Mouse (Mus musculus) liver, embryonic 14.5 days (tissue): ENCODE results near the gene Foxred2. TPM values are rescaled to one million over a fixed set of nuclear protein-coding genes. Genes with fewer than 3 reads are reported as not detected.

Experiments
- ATAC-seq: fragments of 200-750 bp; cut with Nextera tagmentation; 2 replicates; pipeline ENCODE4 v1.8.0; 2017; ENCODE audit warnings: moderate number of reproducible peaks, mild to moderate bottlenecking, moderate library complexity; ENCODE audit not compliant: insufficient read depth
- DNase-seq, 3 experiments: peaks; one replicate each; pipeline ENCODE4 v3.0.0-alpha.2; 2012 to 2013; ENCODE audit warnings: low read depth in 3 of 3, low spot score in 3 of 3
- H3K27ac ChIP-seq: fragments of 300-500 bp; sonication (generic); 2 replicates; pipeline ENCODE4 v1.5.1; 2014; ENCODE audit warnings: moderate library complexity, mild to moderate bottlenecking, control low read depth, inconsistent platforms
- H3K27me3 ChIP-seq: fragments of 300-500 bp; sonication (generic); 2 replicates; pipeline ENCODE4 v1.6.1; 2014; ENCODE audit warnings: mild to moderate bottlenecking, low read length, moderate library complexity; ENCODE audit not compliant: control insufficient read depth, insufficient read depth
- H3K36me3 ChIP-seq: fragments of 300-500 bp; sonication (generic); replicated peaks from 2 replicates; pipeline ENCODE4 v1.6.1; 2014; ENCODE audit warnings: low read depth; ENCODE audit not compliant: control insufficient read depth, insufficient read depth
- H3K4me1 ChIP-seq, 2 experiments: fragments of 200-500 bp in 1 of 2; fragments of 300-500 bp in 1 of 2; sonication (generic) in 1 of 2; replicated peaks; 2 replicates each; pipeline ENCODE4 v1.6.1; 2012 to 2014; ENCODE audit warnings: antibody characterized with exemption in 1 of 2, inconsistent platforms in 1 of 2, low read length in 1 of 2; ENCODE audit not compliant: control insufficient read depth in 2 of 2, insufficient read depth in 2 of 2
- H3K4me2 ChIP-seq: fragments of 300-500 bp; sonication (generic); 2 replicates; pipeline ENCODE4 v1.6.1; 2014; ENCODE audit warnings: low read depth, mild to moderate bottlenecking, control low read depth, moderate library complexity
- H3K4me3 ChIP-seq, 2 experiments: fragments of 200-500 bp in 1 of 2; fragments of 300-500 bp in 1 of 2; sonication (generic) in 1 of 2; 2 replicates each; pipeline ENCODE4 v1.5.1; 2012 to 2014; ENCODE audit warnings: low read depth in 2 of 2, low read length in 2 of 2, mild to moderate bottlenecking in 2 of 2, control low read depth in 1 of 2, inconsistent platforms in 1 of 2, moderate library complexity in 1 of 2; ENCODE audit not compliant: insufficient read depth in 1 of 2
- H3K9ac ChIP-seq: fragments of 300-500 bp; sonication (generic); replicated peaks from 2 replicates; pipeline ENCODE4 v1.6.1; 2014; ENCODE audit warnings: mild to moderate bottlenecking, control low read depth, moderate library complexity
- H3K9me3 ChIP-seq: fragments of 300-500 bp; sonication (generic); 2 replicates; pipeline ENCODE4 v1.6.1; 2016; ENCODE audit warnings: low read length, mixed read lengths; ENCODE audit not compliant: control insufficient read depth
- CTCF ChIP-seq: IDR thresholded peaks from 2 replicates; pipeline ENCODE4 v1.5.1; 2016; ENCODE audit warnings: antibody characterized with exemption, low read depth, control low read depth
- EP300 ChIP-seq: IDR thresholded peaks from 2 replicates; pipeline ENCODE4 v1.6.1; 2016; ENCODE audit warnings: antibody characterized with exemption, low read depth
- WGBS: fragments of 180-500 bp; shearing (Covaris S2); extraction: QIAGEN DNeasy Blood & Tissue Kit; methylation state at CpG from one replicate; pipeline ENCODE4 v1.1.7; 2014; ENCODE audit not compliant: insufficient replicate concordance; 5-methylcytosine and 5-hydroxymethylcytosine counted together
- polyA plus RNA-seq, 2 experiments: library from polyadenylated mRNA; depleted of rRNA in 1 of 2; stranded (reverse) in 1 of 2; unstranded in 1 of 2; fragments of >200 nt; fragmentation: Nextera tagmentation in 1 of 2; extraction: Ambion mirVana in 1 of 2; gene quantifications; 2 replicates each; pipeline versions ENCODE4 v1.2.1 to v1.2.3; 2012 to 2014

Gene Foxred2
- polyA plus RNA-seq, 2 experiments, result 1.2 to 1.4 TPM

- H3K36me3 ChIP-seq, result peaks cover 52% of the 10 kb centered on the region
- no peaks in the 10 kb centered on the region for H3K9me3 ChIP-seq
- WGBS, result 88% methylated on average over 2 of the region's 2 CpGs
- H3K9ac ChIP-seq, result no peak overlapping the region
- peaks cover 16 to 25% of the 10 kb centered on the region in 2 experiments for H3K4me1 ChIP-seq
- H3K27ac ChIP-seq, result no peak overlapping the region
- TF ChIP-seq EP300 (no peak), CTCF (no peak)
- H3K4me2 ChIP-seq, result no peak overlapping the region
- ATAC-seq (no peak), DNase-seq (no peak)
- H3K27me3 ChIP-seq, result no peaks in the 10 kb centered on the region
- H3K4me3 ChIP-seq, result no peak overlapping the region
Observed at GRCm38 (mm10) chr15:77925195-77925594, 31.3 kb downstream of the Foxred2 start.

GRCm38 (mm10) chr15:77923267-77924035, 33.1 kb downstream of the Foxred2 start:
- no peaks in the 10 kb centered on the region for H3K27me3 ChIP-seq
- peaks cover 11 to 15% of the 10 kb centered on the region in 2 experiments for H3K4me1 ChIP-seq
- no peak overlapping the region for H3K4me2 ChIP-seq
- TF ChIP-seq CTCF (peak; percentile 48), EP300 (no peak)
- no peak overlapping the region for H3K27ac ChIP-seq
- peaks cover 61% of the 10 kb centered on the region for H3K36me3 ChIP-seq
- 66% methylated on average over 9 of the region's 9 CpGs for WGBS
- H3K9me3 ChIP-seq, result no peaks in the 10 kb centered on the region
- H3K9ac ChIP-seq, result no peak overlapping the region
- ATAC-seq, result no peak
- H3K4me3 ChIP-seq, result no peak overlapping the region
- DNase-seq, result no peak

GRCm38 (mm10) chr15:77922710-77923109, 33.8 kb downstream of the Foxred2 start:
- H3K9ac ChIP-seq, result no peak overlapping the region
- peak; percentile 41; the same call in 1 of the 2 replicates for ATAC-seq
- TF ChIP-seq EP300 (no peak), CTCF (no peak)
- H3K9me3 ChIP-seq, result no peaks in the 10 kb centered on the region
- H3K27ac ChIP-seq, result no peak overlapping the region
- no peaks in the 10 kb centered on the region for H3K27me3 ChIP-seq
- peaks cover 63% of the 10 kb centered on the region for H3K36me3 ChIP-seq
- H3K4me1 ChIP-seq, result peaks cover 8 to 11% of the 10 kb centered on the region in 2 experiments
- no peak overlapping the region for H3K4me2 ChIP-seq
- peak in 1 of 3 experiments; percentile 18 for DNase-seq
- 79% methylated on average over 9 of the region's 9 CpGs for WGBS
- no peak overlapping the region for H3K4me3 ChIP-seq

- 76% methylated on average over 6 of the region's 6 CpGs for WGBS
- H3K4me3 ChIP-seq, result no peak overlapping the region
- no peak overlapping the region for H3K27ac ChIP-seq
- H3K27me3 ChIP-seq, result no peaks in the 10 kb centered on the region
- no peaks in the 10 kb centered on the region for H3K9me3 ChIP-seq
- DNase-seq (no peak), ATAC-seq (no peak)
- H3K4me2 ChIP-seq, result no peak overlapping the region
- peaks cover 0 to 2% of the 10 kb centered on the region in 2 experiments; a peak in 1 of 4 replicates for H3K4me1 ChIP-seq
- H3K36me3 ChIP-seq, result peaks cover 56% of the 10 kb centered on the region
- H3K9ac ChIP-seq, result no peak overlapping the region
- no peak for TF ChIP-seq EP300
- TF ChIP-seq CTCF, result no peak
Observed at GRCm38 (mm10) chr15:77921636-77922035, 34.9 kb downstream of the Foxred2 start.

- H3K9me3 ChIP-seq, result no peaks in the 10 kb centered on the region
- H3K9ac ChIP-seq, result no peak overlapping the region
- H3K4me3 ChIP-seq, result no peak overlapping the region
- ATAC-seq (no peak), DNase-seq (no peak)
- H3K27me3 ChIP-seq, result no peaks in the 10 kb centered on the region
- no peak overlapping the region for H3K4me2 ChIP-seq
- TF ChIP-seq EP300, result no peak
- peak; percentile 69 for TF ChIP-seq CTCF
- H3K36me3 ChIP-seq, result peaks cover 51% of the 10 kb centered on the region
- no peak overlapping the region for H3K27ac ChIP-seq
- WGBS, result 76% methylated on average over 10 of the region's 10 CpGs
- no peaks in the 10 kb centered on the region for H3K4me1 ChIP-seq
Observed at GRCm38 (mm10) chr15:77920511-77921462, 35.7 kb downstream of the Foxred2 start.
